Mouse (Mus musculus) heart, embryonic 11.5 days (tissue): ENCODE measurements around the gene Cntfr. TPM values are rescaled to one million over a fixed set of nuclear protein-coding genes. Genes with fewer than 3 reads are reported as not detected.

Source experiments
- ATAC-seq: fragments of 200-750 bp; cut with Nextera tagmentation; replicated peaks from 2 replicates; pipeline ENCODE4 v1.8.0; 2017; ENCODE audit warnings: moderate library complexity; ENCODE audit not compliant: insufficient number of reproducible peaks, low FRiP score, low TSS enrichment
- H3K27ac ChIP-seq: fragments of 300-500 bp; sonication (generic); 2 replicates; pipeline ENCODE4 v1.5.1; 2014; ENCODE audit warnings: mild to moderate bottlenecking, low read depth, low read length
- H3K27me3 ChIP-seq: fragments of 300-500 bp; sonication (generic); 2 replicates; pipeline ENCODE4 v1.6.1; 2014; ENCODE audit warnings: mild to moderate bottlenecking, low read length, mixed read lengths; ENCODE audit not compliant: control insufficient read depth, insufficient read depth
- H3K36me3 ChIP-seq: fragments of 300-500 bp; sonication (generic); 2 replicates; pipeline ENCODE4 v1.6.1; 2014; ENCODE audit warnings: mild to moderate bottlenecking, low read length, moderate library complexity, mixed read lengths; ENCODE audit not compliant: control insufficient read depth, insufficient read depth
- H3K4me1 ChIP-seq: fragments of 300-500 bp; sonication (generic); 2 replicates; pipeline ENCODE4 v1.6.1; 2014; ENCODE audit warnings: low read length; ENCODE audit not compliant: control insufficient read depth, insufficient read depth
- H3K4me2 ChIP-seq: fragments of 300-500 bp; sonication (generic); 2 replicates; pipeline ENCODE4 v1.6.1; 2014; ENCODE audit warnings: mild to moderate bottlenecking, moderate library complexity
- H3K4me3 ChIP-seq: fragments of 300-500 bp; sonication (generic); 2 replicates; pipeline ENCODE4 v1.5.1; 2014; ENCODE audit warnings: low read depth, low read length
- H3K9ac ChIP-seq: fragments of 300-500 bp; sonication (generic); 2 replicates; pipeline ENCODE4 v1.6.1; 2014; ENCODE audit warnings: mild to moderate bottlenecking, low read depth, low read length, moderate library complexity
- H3K9me3 ChIP-seq: fragments of 300-500 bp; sonication (generic); replicated peaks from 2 replicates; pipeline ENCODE4 v1.6.1; 2016; ENCODE audit warnings: low read length; ENCODE audit not compliant: control insufficient read depth
- WGBS: fragments of 180-500 bp; shearing (Covaris S2); extraction: QIAGEN DNeasy Blood & Tissue Kit; methylation state at CpG from one replicate; pipeline ENCODE4 v1.1.7; 2014; ENCODE audit not compliant: insufficient replicate concordance; 5-methylcytosine and 5-hydroxymethylcytosine counted together
- polyA plus RNA-seq: library from polyadenylated mRNA; unstranded; fragments of >200 nt; fragmentation: Nextera tagmentation; extraction: Ambion mirVana; gene quantifications from 2 replicates; pipeline ENCODE4 v1.2.1, GENCODE M21; 2014

Gene Cntfr
- polyA plus RNA-seq, 1 experiment from 2014 or later: 4.1 TPM

DNA sequence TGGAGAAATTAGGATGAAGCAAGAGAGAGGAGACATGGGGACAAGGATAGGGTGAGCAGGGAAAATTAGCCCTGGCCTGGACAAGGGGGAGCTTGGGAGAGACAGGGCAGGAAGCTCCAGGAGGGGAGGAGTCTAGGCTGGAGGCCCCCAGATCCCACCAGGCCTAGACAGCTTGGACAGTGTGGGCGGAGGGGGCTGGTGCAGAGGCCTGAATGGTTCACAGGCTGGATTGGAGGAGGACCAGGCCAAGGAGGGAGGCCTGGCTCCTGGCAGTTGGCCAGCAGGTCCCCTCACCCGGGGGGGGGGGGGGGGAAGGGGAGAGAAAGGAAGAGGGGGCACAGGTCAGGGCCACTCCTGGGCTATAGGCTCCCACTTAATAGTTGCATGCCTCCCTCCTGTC, 17.6 kb downstream of the Cntfr start:
- Histone ChIP-seq H3K9ac (0 out of 2 replicates have a peak overlapping the region, but pooled peaks have one; percentile 31), H3K27ac (no peak overlapping the region), H3K4me3 (no peak overlapping the region), H3K4me2 (no peak overlapping the region), H3K4me1 (peaks cover 49% of the 10 kb centered on the region), H3K27me3 (peaks cover 13% of the 10 kb centered on the region), H3K36me3 (no peaks in the 10 kb centered on the region), H3K9me3 (no peaks in the 10 kb centered on the region)
- 48% methylated on average over 2 of the region's 2 CpGs for WGBS
- ATAC-seq: no peak; the same call in 1 of the 2 replicates

DNA sequence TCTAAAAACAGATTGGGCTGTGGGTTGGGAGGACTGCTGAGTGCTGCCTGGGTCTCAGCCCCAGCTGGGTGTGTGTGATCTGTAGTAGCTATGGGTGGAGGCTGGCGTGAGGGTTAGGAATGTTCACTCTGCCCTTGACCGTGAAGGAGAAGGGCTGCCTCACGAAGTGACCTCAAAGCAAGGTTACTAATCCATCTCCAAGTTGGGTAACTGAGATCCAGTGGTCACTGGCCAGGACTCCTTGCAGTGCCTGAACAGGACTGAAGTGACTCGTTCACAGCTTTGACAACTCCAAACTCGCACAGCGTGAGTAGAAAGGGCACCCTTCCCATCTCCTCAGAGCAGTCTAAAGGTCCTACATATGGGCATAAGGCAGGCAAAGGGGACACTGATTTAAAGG, 18.0 kb downstream of the Cntfr start:
- 0 out of 2 replicates have a peak overlapping the region, but pooled peaks have one; percentile 31 for H3K9ac ChIP-seq
- no peaks in the 10 kb centered on the region for H3K36me3 ChIP-seq
- H3K4me3 ChIP-seq: no peak overlapping the region
- no peak for ATAC-seq
- H3K4me1 ChIP-seq: peaks cover 49% of the 10 kb centered on the region
- H3K4me2 ChIP-seq: no peak overlapping the region
- H3K27ac ChIP-seq: no peak overlapping the region
- H3K27me3 ChIP-seq: peaks cover 13% of the 10 kb centered on the region
- 49% methylated on average over 6 of the region's 6 CpGs for WGBS
- H3K9me3 ChIP-seq: no peaks in the 10 kb centered on the region

DNA sequence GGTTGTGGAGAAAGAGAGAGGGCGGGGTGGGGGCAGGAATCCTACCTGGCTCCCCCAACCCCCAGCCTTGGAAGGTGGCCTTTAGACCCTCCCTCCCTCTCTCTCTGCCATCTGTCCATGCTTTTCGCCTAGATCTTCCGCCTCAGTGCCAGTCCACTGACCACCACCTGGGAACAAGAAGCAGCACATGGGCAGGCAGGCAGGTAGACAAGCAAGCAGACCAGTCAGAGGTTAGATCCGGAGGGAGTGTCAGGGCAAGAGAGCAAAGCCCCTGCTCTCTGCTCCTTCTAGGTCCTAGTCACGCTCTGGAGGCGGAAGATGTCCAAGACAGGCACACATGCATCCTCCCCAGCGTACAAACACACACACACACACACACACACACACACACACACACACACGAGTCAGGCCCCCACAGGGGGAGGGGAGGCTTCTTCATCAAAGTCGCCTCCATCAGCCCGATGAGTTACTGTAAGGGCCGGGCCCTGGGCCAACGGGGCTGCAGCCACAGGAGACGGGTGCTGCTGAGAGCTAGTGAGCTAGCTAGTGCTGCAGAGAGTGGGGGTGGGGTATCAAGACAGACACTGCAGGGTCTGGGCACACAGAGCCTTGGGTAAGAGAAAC, 19.8 kb downstream of the Cntfr start:
- WGBS: 45% methylated on average over 13 of the region's 13 CpGs
- no peak overlapping the region for H3K27ac ChIP-seq
- no peak overlapping the region; the same call in 1 of the 2 replicates for H3K4me2 ChIP-seq
- peaks cover 50% of the 10 kb centered on the region for H3K4me1 ChIP-seq
- H3K36me3 ChIP-seq: no peaks in the 10 kb centered on the region
- H3K27me3 ChIP-seq: peaks cover 17% of the 10 kb centered on the region
- H3K9me3 ChIP-seq: no peaks in the 10 kb centered on the region
- no peak; the same call in 1 of the 2 replicates for ATAC-seq
- H3K4me3 ChIP-seq: no peak overlapping the region
- no peak overlapping the region for H3K9ac ChIP-seq

DNA sequence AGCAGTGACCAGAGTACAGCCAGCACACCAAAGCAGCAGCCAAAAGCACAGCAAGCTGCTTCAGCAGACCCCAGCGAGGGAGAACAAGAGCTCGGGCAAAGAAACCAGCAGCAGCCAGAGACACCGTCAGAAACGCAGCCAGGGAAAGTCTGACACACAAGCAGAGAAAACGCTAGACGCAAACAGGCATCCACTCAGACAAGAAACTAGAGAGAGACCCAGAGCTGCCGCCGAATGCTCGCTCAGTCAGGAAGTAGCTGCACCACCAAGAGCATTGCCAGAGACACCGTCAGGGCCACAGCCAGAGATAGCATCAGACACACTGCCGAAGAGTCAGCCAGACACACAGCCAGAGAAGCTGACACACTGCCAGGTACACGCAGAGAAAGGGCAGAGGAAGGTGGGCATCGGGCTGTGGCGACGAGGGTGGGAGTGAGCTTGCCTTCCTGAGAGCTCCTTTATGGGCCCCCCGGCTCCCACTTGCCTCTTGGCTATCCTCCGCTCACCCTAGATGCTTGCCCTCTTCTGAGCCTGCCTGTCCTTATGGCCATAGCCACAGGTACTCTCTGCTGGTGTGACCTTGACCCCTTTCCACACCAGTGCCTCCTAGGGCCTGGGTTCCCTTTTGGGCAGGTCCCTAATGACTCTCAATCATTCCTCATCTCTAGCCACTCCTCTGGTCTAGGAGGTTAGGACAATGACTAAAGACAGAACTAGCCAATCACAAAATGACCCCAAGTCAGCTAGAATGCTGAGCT, 20.5 kb downstream of the Cntfr start:
- Histone ChIP-seq H3K27me3 (peaks cover 17% of the 10 kb centered on the region), H3K4me1 (peaks cover 57% of the 10 kb centered on the region), H3K4me2 (peak overlapping the region; percentile 22; the same call in 1 of the 2 replicates), H3K36me3 (no peaks in the 10 kb centered on the region), H3K9ac (peak overlapping the region; percentile 43; the same call in 1 of the 2 replicates), H3K27ac (peak overlapping the region; percentile 41; the same call in 1 of the 2 replicates), H3K4me3 (no peak overlapping the region), H3K9me3 (no peaks in the 10 kb centered on the region)
- ATAC-seq: no peak
- WGBS: 36% methylated on average over 17 of the region's 17 CpGs

DNA sequence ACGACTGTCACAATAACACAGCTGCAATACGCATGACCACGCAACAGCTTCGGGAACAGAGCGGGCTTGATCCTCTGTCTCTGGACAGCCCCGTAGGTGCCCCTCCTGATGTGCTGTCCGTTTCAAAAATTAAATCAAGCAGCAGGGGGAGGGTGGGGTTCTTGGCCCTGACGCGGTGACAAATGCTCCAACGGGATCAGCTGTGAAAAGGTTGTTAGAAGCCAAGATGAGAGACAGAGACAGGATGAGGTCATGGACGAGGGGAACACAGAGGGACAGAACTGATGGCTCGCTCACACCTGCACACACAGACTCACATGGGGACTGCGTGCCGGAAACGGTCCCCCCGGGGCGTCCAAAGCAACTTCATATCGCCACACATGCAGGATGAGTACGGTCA, 23.7 kb downstream of the Cntfr start:
- Histone ChIP-seq H3K4me1 (peaks cover 35% of the 10 kb centered on the region), H3K9me3 (no peaks in the 10 kb centered on the region)
- 55% methylated on average over 19 of the region's 19 CpGs for WGBS

DNA sequence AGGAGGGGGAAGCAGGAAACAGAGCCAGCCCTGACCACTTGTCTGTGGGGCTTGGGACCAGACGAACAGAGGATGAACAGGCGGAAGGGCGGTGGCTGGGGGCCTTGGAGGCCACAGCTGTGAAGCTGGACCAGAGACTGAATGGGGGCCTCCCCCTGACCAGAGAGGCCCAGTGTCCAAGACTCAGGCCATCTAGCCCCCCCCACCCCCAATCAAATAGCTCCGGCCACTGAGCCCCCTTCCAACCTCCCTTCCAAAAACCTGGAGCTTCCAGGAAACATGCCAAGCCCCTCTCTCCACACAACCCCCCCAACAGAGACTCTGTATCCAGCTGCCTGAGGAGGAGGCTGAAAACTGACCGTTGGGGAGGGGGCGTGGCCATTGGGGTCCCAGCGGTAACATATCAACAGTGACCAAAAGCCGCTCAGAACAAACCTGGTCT, 24.3 kb downstream of the Cntfr start:
- H3K4me3 ChIP-seq: no peak overlapping the region
- no peak overlapping the region for H3K27ac ChIP-seq
- H3K9me3 ChIP-seq: no peaks in the 10 kb centered on the region
- no peak for ATAC-seq
- 27% methylated on average over 8 of the region's 8 CpGs for WGBS
- H3K27me3 ChIP-seq: peaks cover 27% of the 10 kb centered on the region
- no peaks in the 10 kb centered on the region for H3K36me3 ChIP-seq
- H3K4me1 ChIP-seq: peaks cover 33% of the 10 kb centered on the region
- H3K4me2 ChIP-seq: no peak overlapping the region
- no peak overlapping the region for H3K9ac ChIP-seq

More for the DNA sequence above, 23.7 kb downstream of the Cntfr start:
- Histone ChIP-seq H3K4me2 (no peak overlapping the region), H3K4me3 (no peak overlapping the region), H3K36me3 (no peaks in the 10 kb centered on the region), H3K27ac (no peak overlapping the region), H3K9ac (no peak overlapping the region), H3K27me3 (peaks cover 29% of the 10 kb centered on the region)
- no peak for ATAC-seq

DNA sequence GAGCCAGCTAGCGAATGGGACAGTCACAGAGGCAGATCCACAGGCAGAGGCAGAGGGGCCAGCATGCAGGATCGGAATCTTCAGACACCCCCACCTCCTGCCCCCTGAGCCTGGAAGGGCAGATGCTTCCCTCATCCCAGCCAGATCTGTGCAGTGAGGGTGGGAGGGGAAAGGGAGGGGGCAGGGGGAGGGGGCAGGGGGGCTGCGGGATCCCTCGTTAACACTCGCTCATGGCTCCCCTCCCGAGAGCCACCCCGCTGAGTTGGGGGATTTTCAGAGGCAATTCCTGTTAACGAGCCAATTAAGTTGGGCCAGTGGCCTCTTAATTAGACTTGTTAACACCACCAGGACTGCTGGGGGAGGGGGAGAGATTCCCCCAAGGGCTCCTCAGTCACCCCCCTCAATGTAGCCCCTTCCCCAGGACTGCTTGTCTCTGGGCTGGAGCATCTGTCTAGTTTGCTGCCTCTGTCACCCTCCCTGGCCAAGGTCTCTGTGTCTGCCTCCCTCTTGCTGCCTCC, 24.9 kb downstream of the Cntfr start:
- no peaks in the 10 kb centered on the region for H3K36me3 ChIP-seq
- H3K9me3 ChIP-seq: no peaks in the 10 kb centered on the region
- H3K9ac ChIP-seq: no peak overlapping the region
- ATAC-seq: 0 out of 2 replicates have a peak, but pooled peaks have one; percentile 32
- H3K27me3 ChIP-seq: peaks cover 27% of the 10 kb centered on the region
- peaks cover 29% of the 10 kb centered on the region for H3K4me1 ChIP-seq
- H3K4me2 ChIP-seq: no peak overlapping the region
- 8% methylated on average over 8 of the region's 8 CpGs for whole genome bisulfite sequencing
- no peak overlapping the region for H3K4me3 ChIP-seq
- no peak overlapping the region for H3K27ac ChIP-seq

DNA sequence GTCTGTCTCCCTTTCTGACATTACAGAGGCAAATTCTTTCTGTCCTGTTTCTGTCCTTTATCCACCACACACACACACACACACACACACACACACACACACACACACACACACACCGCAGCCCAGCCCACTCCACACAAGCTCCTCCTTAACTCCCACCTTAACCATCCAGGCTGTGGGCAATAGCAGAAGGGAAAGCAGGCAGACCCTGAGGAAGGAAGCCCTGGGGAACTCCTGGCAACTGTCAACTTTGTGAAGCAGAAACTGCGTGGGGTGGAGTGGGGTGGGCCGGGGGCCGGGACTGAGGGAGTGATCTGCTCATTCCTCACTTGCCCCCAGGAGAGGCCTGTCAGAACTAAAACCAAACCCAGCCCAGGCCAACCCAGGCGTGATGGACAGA, 25.4 kb downstream of the Cntfr start:
- H3K4me3 ChIP-seq: no peak overlapping the region
- no peak for ATAC-seq

More for the DNA sequence above, 25.4 kb downstream of the Cntfr start:
- Histone ChIP-seq H3K4me2 (no peak overlapping the region), H3K4me1 (peaks cover 24% of the 10 kb centered on the region), H3K9ac (no peak overlapping the region), H3K27ac (no peak overlapping the region), H3K27me3 (peaks cover 23% of the 10 kb centered on the region), H3K9me3 (no peaks in the 10 kb centered on the region), H3K36me3 (no peaks in the 10 kb centered on the region)
- 32% methylated on average over 5 of the region's 5 CpGs for WGBS
